Mouse (Mus musculus) left cerebral cortex, adult 9 months (tissue): ENCODE measurements around the gene Cmtm2a.
"Not testable (repeated sequence)": the region's sequence is repeated elsewhere in the genome, so short reads cannot be mapped to it uniquely, and the experiment has no call there.

ENCODE experiments used
- DNase-seq, 2 experiments: peaks; one replicate each; pipeline ENCODE4 v3.0.0; 2022; ENCODE audit warnings: low spot score in 2 of 2

The Cmtm2a gene

DNA sequence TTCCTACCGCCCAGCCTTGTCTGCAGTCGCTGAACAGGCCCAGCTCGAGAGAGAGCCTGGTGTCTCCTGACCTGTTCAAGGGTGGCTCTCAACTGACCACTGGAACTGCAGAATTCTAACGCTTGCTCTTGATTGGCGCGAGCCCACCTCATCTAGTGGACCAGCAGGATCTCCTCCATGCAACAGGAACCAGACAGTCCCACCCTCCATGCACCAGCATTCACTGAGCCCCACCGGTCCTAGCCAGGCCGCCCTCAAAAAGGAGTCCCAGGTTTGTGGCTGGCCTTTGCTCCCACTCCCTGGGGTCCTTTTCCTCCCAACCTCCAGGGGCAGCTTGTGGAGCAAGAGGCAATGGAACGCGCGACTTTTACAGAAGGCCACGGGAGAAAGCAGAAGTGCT, at the start of gene Cmtm2a:
Gene Cmtm2a (minus strand): TSS at position 101 of the 400 bp plus-strand sequence.
- not testable (repeated sequence) for DNase-seq

GRCm38 (mm10) chr8:104342426-104342825, 49.4 kb upstream of the Cmtm2a start:
- DNase-seq = no peak

GRCm38 (mm10) chr8:104341678-104342077, 48.7 kb upstream of the Cmtm2a start:
- no peak for DNase-seq

DNA sequence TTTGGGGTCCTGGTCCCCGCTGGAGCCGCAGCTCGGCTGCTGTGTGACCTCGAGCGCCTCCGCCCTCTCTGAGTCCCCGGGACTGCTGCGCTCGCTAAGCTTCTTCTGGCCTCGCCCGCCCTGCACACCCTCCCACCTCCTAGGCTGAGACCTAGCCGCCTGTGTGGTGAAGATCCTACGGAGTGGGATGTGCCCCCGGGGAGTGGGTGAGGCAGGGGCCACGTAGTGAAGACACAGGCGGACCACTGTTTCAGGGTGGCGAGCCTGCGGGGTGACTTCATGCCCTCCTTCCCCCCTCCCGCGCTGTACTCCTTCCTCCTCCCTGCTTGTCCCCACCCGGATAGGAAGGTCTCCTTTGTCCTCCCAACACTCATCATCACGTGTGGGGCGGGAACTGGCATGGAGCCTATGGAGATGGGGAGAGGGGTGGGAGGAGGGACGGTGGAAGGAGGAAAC, 48.2 kb upstream of the Cmtm2a start:
- DNase-seq = peak in 1 of 2 experiments; percentile 39

DNA sequence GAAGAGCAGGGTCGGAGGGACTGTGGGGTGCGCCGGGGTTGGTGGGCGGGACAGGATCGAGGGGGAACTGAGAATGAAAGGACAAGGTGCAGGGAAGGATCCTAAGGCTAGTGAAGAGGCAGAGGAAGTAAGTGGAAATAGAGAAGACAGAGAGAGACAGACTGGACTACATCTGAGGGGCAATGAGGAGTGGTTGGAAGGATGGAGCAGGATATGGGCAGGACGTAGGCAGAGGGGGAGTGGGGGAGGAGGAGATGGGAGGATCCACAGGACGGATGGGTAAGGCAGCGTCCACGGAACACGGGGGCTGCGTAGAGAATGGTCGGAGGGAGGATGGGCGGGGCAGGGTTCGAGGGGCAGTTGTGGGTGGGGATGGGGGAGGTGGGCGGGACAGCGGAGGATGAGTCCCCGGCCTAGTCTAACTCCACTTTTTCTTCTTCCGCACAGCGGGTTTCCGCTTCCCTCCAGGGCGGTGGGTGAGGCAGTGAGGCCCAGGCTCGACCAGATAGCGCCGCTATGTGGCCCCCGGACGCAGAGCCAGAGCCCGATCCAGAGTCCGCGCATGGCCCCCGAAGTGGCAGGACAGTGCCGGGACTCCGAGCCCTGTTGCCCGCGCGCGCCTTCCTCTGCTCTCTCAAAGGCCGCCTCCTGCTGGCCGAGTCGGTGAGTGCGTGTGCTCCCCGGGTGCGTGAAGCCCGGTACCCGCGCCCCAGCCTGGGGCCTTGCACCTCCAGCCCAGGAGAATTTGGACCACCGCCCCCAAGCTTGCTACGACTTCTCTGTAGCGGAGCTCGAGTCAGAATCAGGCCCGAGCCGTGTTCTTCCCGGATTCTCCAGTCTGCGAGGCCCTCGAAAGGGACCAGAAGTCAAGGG, 47.5 kb upstream of the Cmtm2a start:
- peak in 1 of 2 experiments; percentile 63 for DNase-seq

DNA sequence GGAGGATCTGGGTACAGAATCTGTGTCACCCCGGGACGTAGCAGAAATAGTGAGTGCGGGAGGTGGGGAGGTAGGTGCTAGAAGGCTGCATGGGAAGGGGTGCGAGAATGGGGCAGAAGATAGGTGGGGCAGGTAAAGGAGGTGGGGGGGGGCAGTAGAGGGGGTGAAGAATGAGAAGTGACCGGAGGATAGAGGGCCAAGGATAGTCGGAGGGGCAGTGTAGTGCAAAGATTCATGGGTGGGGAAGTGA, 46.9 kb upstream of the Cmtm2a start:
- DNase-seq = no peak

GRCm38 (mm10) chr8:104339229-104339982, 46.4 kb upstream of the Cmtm2a start, which contains the start of gene Cmtm3:
TSS of gene Cmtm3 (plus strand) at chr8:104339410.
- DNase-seq = peak in 1 of 2 experiments; percentile 20

DNA sequence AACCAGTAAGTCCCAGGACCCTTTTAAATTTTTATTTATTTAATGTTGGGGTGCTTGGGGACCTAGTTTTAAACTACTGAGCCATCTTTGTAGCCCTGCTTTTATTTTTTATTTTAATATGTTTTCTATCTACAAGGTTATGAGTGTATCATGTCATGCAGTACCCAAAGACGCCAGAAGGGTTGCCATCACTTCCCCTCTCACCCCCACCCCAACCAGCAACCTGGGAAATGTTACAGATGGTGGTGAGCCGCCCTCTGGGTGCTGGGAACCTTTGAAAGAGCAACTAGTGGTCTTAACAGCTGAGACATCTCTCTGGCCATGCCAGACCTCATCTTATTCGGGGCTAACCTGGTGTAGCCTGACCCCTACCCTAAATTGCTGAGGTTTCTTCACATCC, 44.9 kb upstream of the Cmtm2a start:
- DNase-seq = no peak

DNA sequence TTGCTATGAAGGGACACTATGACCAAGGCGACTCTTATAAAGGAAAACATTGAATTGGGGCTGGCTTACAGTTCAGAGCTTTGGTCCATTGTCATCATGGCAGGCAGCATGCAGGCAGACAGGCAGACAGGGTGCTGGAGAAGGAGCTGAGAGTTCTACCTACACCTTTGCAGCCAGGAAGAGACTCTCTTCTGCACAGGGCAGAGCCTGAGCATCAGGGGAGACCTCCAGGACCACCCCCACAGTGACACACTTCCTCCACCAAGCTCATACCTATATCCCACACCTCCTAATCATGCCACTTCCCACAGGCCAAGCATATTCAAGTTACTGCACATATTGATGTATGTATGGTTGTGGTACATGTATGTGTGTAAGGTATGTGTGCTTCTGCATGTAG, 43.8 kb upstream of the Cmtm2a start:
- no peak for DNase-seq

DNA sequence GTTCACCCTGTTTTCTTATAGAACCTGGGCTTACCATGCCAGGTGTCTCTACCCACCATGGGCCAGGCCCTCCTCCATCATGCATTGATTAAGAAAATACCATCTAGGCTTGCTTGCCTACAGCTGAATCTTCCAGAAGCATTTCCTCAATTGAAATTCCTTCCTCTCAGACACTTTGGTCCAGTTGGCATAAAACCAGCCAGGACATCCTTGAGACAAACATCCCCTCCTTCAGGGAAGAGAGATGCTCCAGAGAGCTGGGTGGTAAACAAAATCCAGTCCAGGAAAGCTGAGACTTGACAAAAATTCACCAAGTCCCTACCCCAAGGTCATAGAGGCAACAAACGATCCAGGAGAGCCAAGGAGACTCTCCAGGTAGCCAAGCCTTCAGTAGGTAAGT, 41.2 kb upstream of the Cmtm2a start:
- DNase-seq = no peak

DNA sequence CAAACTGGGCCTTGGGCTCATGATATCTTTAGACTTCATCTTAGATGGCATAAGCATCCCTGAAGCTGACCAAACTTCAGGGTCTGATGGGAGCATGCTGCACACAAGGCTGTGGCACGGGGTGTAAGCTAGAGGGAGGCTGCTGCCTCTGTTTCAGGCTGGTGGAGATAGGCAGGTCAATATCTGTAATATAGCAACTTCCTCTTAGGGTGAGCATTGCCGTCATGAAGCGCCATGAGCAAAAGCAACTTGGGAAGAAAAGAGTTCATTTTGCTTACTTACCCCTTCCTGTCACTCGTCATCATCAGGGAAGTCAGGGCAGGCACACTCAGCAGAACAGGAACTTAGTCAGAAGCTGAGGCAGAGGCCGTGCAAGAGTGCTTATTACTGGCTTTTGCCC, 40.8 kb upstream of the Cmtm2a start:
- DNase-seq = no peak

DNA sequence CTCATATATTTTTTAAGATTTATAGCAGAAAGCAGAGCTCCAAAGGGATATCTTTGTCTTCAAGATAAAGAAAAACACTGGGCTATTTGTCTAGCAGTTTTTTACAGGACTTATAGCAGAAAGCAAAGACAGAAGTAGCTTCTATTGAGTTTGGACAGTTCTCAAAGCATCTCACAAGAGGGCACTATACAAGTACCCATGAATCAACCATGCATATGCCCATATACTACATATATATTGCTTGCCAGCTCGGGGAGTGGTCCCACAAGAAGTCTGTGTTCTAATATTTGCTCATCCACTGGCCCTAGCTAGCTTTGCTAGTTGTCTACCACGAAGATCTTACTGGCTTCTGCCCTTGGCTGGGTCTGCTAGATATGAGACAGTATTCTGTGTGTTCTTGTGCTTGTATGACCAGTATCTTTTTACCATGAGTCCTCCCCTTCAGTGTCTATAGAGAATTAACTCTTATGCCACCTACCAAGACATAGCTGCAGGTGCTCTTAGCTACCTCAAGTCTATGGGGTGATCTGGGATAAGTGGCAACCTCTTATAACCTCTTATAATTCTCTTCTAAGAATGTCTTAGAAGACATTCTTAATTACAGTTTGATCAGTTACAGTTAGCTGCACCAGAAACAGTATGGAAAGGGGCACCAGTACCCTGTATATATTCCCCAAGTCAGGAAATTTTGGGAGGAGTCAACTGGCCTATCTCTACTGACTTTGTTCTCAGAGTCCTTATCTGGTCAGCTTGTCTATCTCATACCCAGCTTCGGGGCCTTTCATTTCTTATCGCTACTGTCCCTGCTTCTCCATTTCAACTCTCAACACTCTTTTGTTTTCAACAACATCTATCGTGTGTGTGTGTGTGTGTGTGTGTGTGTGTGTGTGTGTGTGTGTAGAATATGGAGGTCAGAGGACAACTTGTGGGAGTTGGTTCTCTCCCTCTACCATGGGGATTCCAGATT, 40.0 kb upstream of the Cmtm2a start:
- no peak for DNase-seq

DNA sequence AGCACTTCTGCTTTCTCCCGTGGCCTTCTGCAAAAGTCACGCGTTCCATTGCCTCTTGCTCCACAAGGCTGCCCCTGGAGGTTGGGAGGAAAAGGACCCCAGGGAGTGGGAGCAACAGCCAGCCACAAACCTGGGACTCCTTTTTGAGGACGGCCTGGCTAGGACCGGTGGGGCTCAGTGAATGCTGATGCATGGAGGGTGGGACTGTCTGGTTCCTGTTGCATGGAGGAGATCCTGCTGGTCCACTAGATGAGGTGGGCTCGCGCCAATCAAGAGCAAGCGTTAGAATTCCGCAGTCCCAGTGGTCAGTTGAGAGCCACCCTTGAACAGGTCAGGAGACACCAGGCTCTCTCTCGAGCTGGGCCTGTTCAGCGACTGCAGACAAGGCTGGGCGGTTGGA, 28.9 kb upstream of the Cmtm2a start, which contains the start of gene Cmtm2b:
Gene Cmtm2b (plus strand): TSS at position 301 of the 400 bp plus-strand sequence.
- not testable (repeated sequence) for DNase-seq

DNA sequence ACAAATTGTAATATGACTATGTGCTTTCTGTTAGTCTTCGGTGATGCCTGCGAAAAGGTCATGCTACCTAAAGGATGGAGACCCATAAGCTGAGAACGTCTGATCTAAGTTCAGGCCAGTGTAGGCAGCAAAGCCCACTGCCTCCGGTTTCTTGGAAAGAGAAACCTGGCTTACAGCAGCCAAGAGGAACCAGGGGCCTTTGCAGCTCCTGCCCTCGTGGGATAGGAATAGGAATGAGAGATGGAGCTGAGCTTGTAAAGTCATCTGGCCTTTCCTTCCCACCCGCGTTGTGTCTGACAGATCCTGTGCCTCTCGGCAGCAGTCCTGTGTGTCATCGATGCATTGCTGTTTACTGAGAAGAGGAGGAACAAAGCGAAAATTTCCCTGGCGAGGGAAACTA, 28.3 kb upstream of the Cmtm2a start, which contains the start of gene Gm11020:
Gene Gm11020 (plus strand): TSS at position 301 of the 400 bp plus-strand sequence.
- not testable (repeated sequence) for DNase-seq

- no peak for DNase-seq
Observed at GRCm38 (mm10) chr8:104313311-104313710, 20.3 kb upstream of the Cmtm2a start.

DNA sequence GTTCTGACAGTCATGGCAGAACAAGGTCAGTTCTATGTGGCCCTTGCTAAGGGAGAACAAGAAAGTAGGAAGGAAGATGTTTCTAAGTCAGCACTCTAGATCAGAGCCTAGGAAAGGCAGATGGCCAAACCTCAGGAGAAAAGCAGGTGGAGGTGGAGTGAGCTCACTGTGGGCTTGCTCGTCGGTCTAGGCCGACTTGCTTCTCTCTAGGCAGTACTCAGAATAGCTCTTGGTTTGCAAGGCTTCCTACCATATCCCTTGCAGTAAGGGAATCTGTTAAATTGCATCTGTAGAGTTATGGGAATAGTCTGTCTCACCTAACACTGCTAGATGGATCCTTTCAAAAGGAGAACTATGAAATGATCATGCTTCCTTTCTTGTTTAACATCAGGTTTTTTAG, 19.0 kb upstream of the Cmtm2a start:
- DNase-seq = not testable (repeated sequence)

- not testable (repeated sequence) for DNase-seq
Observed at GRCm38 (mm10) chr8:104309441-104310155, 16.6 kb upstream of the Cmtm2a start, which contains the start of the genes Gm45711 and Cmtm1. TSS of gene Gm45711 (minus strand) at chr8:104310081. TSS of gene Cmtm1 (minus strand) at chr8:104310145.

DNA sequence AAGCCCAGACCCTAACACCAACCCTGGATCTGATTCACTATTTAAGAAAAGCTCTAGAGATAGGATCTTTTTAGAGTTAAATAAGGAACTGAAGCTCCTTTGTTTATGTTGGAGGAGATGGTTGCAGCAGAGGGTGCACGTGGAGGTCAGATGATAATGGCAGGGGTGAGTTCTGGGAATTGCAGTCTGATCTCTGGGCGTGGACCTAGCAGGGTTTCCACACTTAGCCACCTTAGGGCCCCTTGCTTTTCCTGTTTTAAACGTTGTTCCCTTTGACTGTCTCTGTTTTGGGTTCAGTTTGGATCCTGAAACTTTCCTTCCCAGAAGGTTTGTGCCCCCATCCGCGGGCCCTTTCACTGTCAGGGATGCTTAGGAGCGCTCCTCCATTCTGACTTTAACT, 15.4 kb upstream of the Cmtm2a start:
- DNase-seq = not testable (repeated sequence)

- DNase-seq = no peak
Observed at GRCm38 (mm10) chr8:104304962-104305361, 12.0 kb upstream of the Cmtm2a start.

DNA sequence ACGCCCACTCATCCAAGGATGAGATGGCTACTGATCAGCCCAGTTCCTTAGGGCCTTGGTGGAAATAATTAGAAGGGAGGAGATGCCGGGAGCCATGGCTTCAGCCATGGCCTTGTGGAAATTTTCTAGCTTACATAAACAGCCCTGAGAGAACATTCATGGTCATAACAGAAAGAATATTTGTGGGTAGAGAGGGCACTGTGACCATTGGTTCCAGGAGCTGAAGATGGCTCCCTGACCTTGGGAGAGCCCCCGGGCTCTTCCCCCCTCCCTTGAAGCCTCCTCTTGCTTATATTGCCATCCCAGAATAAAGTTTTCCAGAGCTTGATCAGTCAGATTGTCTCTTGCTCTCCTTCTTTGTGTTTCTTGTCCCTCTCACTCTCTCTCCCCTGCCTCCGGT, 9.6 kb upstream of the Cmtm2a start:
- DNase-seq = not testable (repeated sequence)

GRCm38 (mm10) chr8:104301577-104301976, 8.6 kb upstream of the Cmtm2a start:
- DNase-seq = not testable (repeated sequence)
